Mouse (Mus musculus) C2C12 (cell line): ENCODE measurements around the gene Wfdc1. TPM values are rescaled to one million over a fixed set of nuclear protein-coding genes. Genes with fewer than 3 reads are reported as not detected.

Experiments used
- H3K27me3 ChIP-seq: one replicate; pipeline ENCODE4 v1.6.1; 2011; ENCODE audit not compliant: control insufficient read depth, insufficient read depth, insufficient read length
- H3K36me3 ChIP-seq: one replicate; pipeline ENCODE4 v1.6.1; 2011; ENCODE audit not compliant: control insufficient read depth, insufficient read depth
- H3K4me3 ChIP-seq: one replicate; pipeline ENCODE4 v1.5.1; 2011; ENCODE audit warnings: mild to moderate bottlenecking, control low read depth; ENCODE audit not compliant: poor library complexity, insufficient read depth, severe bottlenecking
- H3K79me2 ChIP-seq: one replicate; pipeline ENCODE4 v1.6.1; 2011; ENCODE audit not compliant: control insufficient read depth, insufficient read depth
- H3K79me3 ChIP-seq: one replicate; pipeline ENCODE4 v1.6.1; 2011; ENCODE audit warnings: low read depth, control low read depth
- H3ac ChIP-seq: one replicate; pipeline ENCODE3; 2011; ENCODE audit warnings: low read depth; ENCODE audit not compliant: control insufficient read depth, insufficient read length
- CEBPB ChIP-seq: IDR thresholded peaks from one replicate; pipeline ENCODE4 v1.6.1; 2011; ENCODE audit warnings: low read depth, mild to moderate bottlenecking, control low read depth, moderate library complexity
- CTCF ChIP-seq: IDR thresholded peaks from one replicate; pipeline ENCODE4 v1.5.1; 2011; ENCODE audit not compliant: control insufficient read depth, insufficient read depth, insufficient read length
- FOSL1 ChIP-seq: IDR thresholded peaks from one replicate; pipeline ENCODE4 v1.8.0; 2011; ENCODE audit warnings: mild to moderate bottlenecking, low read length; ENCODE audit not compliant: poor library complexity, insufficient read depth, severe bottlenecking
- MAX ChIP-seq: IDR thresholded peaks from one replicate; pipeline ENCODE4 v1.6.1; 2011; ENCODE audit warnings: mild to moderate bottlenecking, control low read depth
- MYOD1 ChIP-seq: IDR thresholded peaks from one replicate; pipeline ENCODE4 v1.6.1; 2011; ENCODE audit warnings: low read depth; ENCODE audit not compliant: control insufficient read depth, insufficient read length
- MYOG ChIP-seq: IDR thresholded peaks from one replicate; pipeline ENCODE4 v1.6.1; 2011; ENCODE audit not compliant: control insufficient read depth, insufficient read length; ENCODE audit errors: extremely low read depth
- USF1 ChIP-seq: IDR thresholded peaks from one replicate; pipeline ENCODE4 v1.6.1; 2011; ENCODE audit warnings: low read depth, mild to moderate bottlenecking, control low read depth, moderate library complexity
- polyA plus RNA-seq: library from polyadenylated mRNA; unstranded; fragments of >200 nt; fragmentation: generic; extraction: Trizol; gene quantifications from one replicate; pipeline ENCODE4 v1.2.1, GENCODE M21; 2012; ENCODE audit warnings: missing spikeins

The Wfdc1 gene
- polyA plus RNA-seq, 1 experiment, result not detected

GRCm38 (mm10) chr8:119673976-119674555 is 7.9 kb downstream of the Wfdc1 start:
- TF ChIP-seq CTCF (no peak), CEBPB (no peak)
- Histone ChIP-seq H3K36me3 (no peaks in the 10 kb centered on the region), H3ac (no peak overlapping the region), H3K4me3 (no peak overlapping the region), H3K79me2 (no peaks in the 10 kb centered on the region), H3K79me3 (no peaks in the 10 kb centered on the region), H3K27me3 (peaks cover 8% of the 10 kb centered on the region)

- Histone ChIP-seq H3K27me3 (peaks cover 8% of the 10 kb centered on the region), H3K4me3 (no peak overlapping the region), H3K36me3 (no peaks in the 10 kb centered on the region), H3K79me2 (no peaks in the 10 kb centered on the region), H3K79me3 (no peaks in the 10 kb centered on the region), H3ac (no peak overlapping the region)
- TF ChIP-seq USF1 (no peak), CTCF (no peak), CEBPB (no peak), MYOG (no peak), FOSL1 (no peak), MYOD1 (no peak), MAX (no peak)
Observed at GRCm38 (mm10) chr8:119675457-119675856, 9.3 kb downstream of the Wfdc1 start.

- Histone ChIP-seq H3K4me3 (no peak overlapping the region), H3ac (no peak overlapping the region), H3K79me2 (no peaks in the 10 kb centered on the region), H3K79me3 (no peaks in the 10 kb centered on the region), H3K27me3 (peaks cover 14% of the 10 kb centered on the region), H3K36me3 (no peaks in the 10 kb centered on the region)
- TF ChIP-seq MYOD1, result no peak
- peak; percentile 89 for TF ChIP-seq CTCF
Observed at GRCm38 (mm10) chr8:119676389-119676788, 10.2 kb downstream of the Wfdc1 start.

GRCm38 (mm10) chr8:119678138-119678843 is 12.1 kb downstream of the Wfdc1 start:
- TF ChIP-seq CTCF (peak; percentile 32), MYOD1 (no peak)
- no peak overlapping the region for H3K4me3 ChIP-seq
- H3K27me3 ChIP-seq, result peaks cover 19% of the 10 kb centered on the region
- H3K79me2 ChIP-seq, result no peaks in the 10 kb centered on the region
- H3K79me3 ChIP-seq, result no peaks in the 10 kb centered on the region
- no peaks in the 10 kb centered on the region for H3K36me3 ChIP-seq
- H3ac ChIP-seq, result no peak overlapping the region

- no peaks in the 10 kb centered on the region for H3K79me3 ChIP-seq
- H3K4me3 ChIP-seq, result no peak overlapping the region
- H3K27me3 ChIP-seq, result peaks cover 20% of the 10 kb centered on the region
- no peak overlapping the region for H3ac ChIP-seq
- no peaks in the 10 kb centered on the region for H3K36me3 ChIP-seq
- TF ChIP-seq MYOG, result no peak
- TF ChIP-seq CTCF, result no peak
- no peak for TF ChIP-seq MYOD1
- TF ChIP-seq FOSL1, result no peak
- TF ChIP-seq CEBPB, result no peak
- no peak for TF ChIP-seq USF1
- no peak for TF ChIP-seq MAX
- no peaks in the 10 kb centered on the region for H3K79me2 ChIP-seq
Observed at GRCm38 (mm10) chr8:119679184-119679583, 13.0 kb downstream of the Wfdc1 start.

- H3K79me3 ChIP-seq, result no peaks in the 10 kb centered on the region
- H3K4me3 ChIP-seq, result no peak overlapping the region
- TF ChIP-seq MAX (no peak), CEBPB (no peak), CTCF (no peak), MYOG (no peak), MYOD1 (no peak), FOSL1 (no peak), USF1 (no peak)
- no peaks in the 10 kb centered on the region for H3K36me3 ChIP-seq
- H3K79me2 ChIP-seq, result no peaks in the 10 kb centered on the region
- no peak overlapping the region for H3ac ChIP-seq
- H3K27me3 ChIP-seq, result no peaks in the 10 kb centered on the region
Observed at GRCm38 (mm10) chr8:119690602-119691001, 24.4 kb downstream of the Wfdc1 start.
